Mouse (Mus musculus) spleen, postnatal 4 days (tissue): ENCODE results near the gene Tarbp1.
"Not testable (repeated sequence)": the region's sequence is repeated elsewhere in the genome, so short reads cannot be mapped to it uniquely, and the experiment has no call there.

Experiments
- DNase-seq, 2 experiments: peaks; one replicate each; pipeline ENCODE4 v3.0.0; 2022; ENCODE audit warnings: low spot score in 2 of 2

The Tarbp1 gene

DNA sequence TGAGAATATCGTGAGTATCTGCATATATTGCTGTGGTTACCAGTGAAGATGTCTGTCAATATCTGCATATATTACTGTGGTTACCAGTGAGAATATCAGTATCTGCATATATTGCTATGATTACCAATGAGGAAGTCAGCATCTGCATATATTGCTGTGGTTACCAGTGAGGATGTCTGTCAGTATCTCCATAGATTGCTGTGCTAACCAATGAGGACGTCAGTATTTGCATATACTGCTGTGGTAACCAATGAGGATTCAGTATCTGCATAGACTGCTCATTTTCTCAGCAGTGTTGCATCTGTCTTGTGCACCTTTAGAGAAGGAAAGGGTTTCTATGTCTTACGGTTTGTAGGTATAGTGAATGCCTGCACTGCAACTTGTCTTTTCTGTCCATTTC lies 54.0 kb downstream of the Tarbp1 start:
- DNase-seq: no peak

DNA sequence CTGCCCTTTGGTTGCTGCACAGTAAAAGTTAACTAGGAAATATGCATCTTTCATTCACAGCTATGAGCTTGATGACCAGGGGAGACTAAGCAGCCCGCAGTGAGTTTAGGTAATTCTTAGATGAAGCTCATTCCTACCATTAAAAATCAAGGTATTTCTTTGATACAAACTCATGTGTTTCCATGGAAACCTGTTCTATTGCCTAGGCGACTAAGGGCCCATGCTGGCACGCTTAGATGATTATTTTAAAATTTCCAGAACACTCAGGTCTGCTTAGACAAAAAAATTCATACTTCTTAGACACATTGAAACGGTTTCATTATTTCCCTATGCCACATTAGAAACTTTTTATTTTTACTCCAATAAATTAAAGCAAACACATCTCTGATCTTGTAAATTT lies 69.8 kb downstream of the Tarbp1 start:
- no peak for DNase-seq

DNA sequence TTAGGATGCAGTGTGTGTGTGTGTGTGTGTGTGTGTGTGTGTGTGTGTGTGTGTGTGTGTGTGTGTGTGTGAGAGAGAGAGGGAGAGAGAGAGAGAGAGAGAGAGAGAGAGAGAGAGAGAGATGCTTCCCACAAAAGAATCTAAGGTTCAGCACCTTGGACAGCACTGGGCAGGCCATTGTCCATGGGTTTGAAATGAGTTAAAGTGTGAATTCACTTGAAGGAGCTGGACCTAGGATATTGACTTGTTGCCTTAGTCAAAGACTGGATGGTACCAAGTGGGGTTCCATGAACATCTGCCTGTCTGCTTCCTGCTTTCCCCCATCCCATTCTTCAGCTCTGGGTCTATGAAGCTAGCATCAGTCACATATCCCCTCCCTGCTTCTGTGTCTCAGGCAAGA lies 70.3 kb downstream of the Tarbp1 start:
- not testable (repeated sequence) for DNase-seq

GRCm38 (mm10) chr8:126398349-126398748 lies 76.5 kb downstream of the Tarbp1 start:
- DNase-seq: no peak

GRCm38 (mm10) chr8:126395917-126396316 lies 78.9 kb downstream of the Tarbp1 start:
- no peak for DNase-seq

- DNase-seq: no peak
These were observed 79.5 kb downstream of the Tarbp1 start for GRCm38 (mm10) chr8:126395386-126395785.

DNA sequence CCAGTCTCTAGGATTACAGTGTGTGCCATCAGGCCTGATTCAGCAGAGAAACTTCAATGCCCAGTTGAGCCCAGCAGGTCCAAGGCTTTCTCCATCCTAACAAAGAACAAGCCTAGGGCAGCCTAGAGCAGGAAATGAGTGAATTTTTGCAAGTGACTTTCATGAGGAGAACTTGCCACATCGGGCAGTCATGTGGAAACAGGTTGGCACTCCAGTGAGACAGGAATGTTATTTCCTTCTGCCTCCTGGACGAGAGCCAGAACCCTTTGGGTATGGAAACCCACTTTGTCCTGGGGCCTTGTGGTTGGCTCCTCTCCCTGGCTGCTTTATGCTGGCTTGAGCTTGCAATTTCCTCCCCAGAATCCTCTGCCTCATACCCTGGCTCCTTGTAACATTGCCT lies 83.3 kb downstream of the Tarbp1 start:
- DNase-seq: no peak

GRCm38 (mm10) chr8:126387566-126387965 lies 87.3 kb downstream of the Tarbp1 start:
- peak in 1 of 2 experiments; percentile 20 for DNase-seq

GRCm38 (mm10) chr8:126382749-126383148 lies 92.1 kb downstream of the Tarbp1 start:
- DNase-seq: peak in 1 of 2 experiments; percentile 64

GRCm38 (mm10) chr8:126382216-126382615 lies 92.6 kb downstream of the Tarbp1 start:
- no peak for DNase-seq

- DNase-seq: no peak
These were observed 93.6 kb downstream of the Tarbp1 start for GRCm38 (mm10) chr8:126381299-126381698.

- DNase-seq: no peak
These were observed 94.7 kb downstream of the Tarbp1 start for GRCm38 (mm10) chr8:126380141-126380540.

- DNase-seq: no peak
These were observed 95.3 kb downstream of the Tarbp1 start for GRCm38 (mm10) chr8:126379580-126379979.
